Mouse (Mus musculus) monocyte, adult 2 months (primary cell): ENCODE data around the gene Kmt5a.
"Not testable (repeated sequence)": the region's sequence is repeated elsewhere in the genome, so short reads cannot be mapped to it uniquely, and the experiment has no call there.

Source experiments
- DNase-seq, 2 experiments: peaks; one replicate each; pipeline ENCODE4 v3.0.0; 2022; ENCODE audit warnings: low spot score in 2 of 2, low read depth in 1 of 2

Kmt5a gene

GRCm38 (mm10) chr5:124482436-124482965 is 42.8 kb downstream of the Kmt5a start:
- DNase-seq: no peak

GRCm38 (mm10) chr5:124482966-124483654 is 43.4 kb downstream of the Kmt5a start, which contains the start of gene Snrnp35:
TSS of gene Snrnp35 (plus strand) at chr5:124483134.
- peak; percentile 55 to 85 for DNase-seq

GRCm38 (mm10) chr5:124483655-124484396 is 44.1 kb downstream of the Kmt5a start:
- no peak for DNase-seq

- no peak for DNase-seq
These were observed 45.9 kb downstream of the Kmt5a start for GRCm38 (mm10) chr5:124485654-124486053.

GRCm38 (mm10) chr5:124488885-124489284 is 49.2 kb downstream of the Kmt5a start:
- no peak for DNase-seq

GRCm38 (mm10) chr5:124491732-124492131 is 52.0 kb downstream of the Kmt5a start:
- DNase-seq: no peak

- peak in 1 of 2 experiments; percentile 61 for DNase-seq
These were observed 52.9 kb downstream of the Kmt5a start for GRCm38 (mm10) chr5:124492618-124493017.

GRCm38 (mm10) chr5:124493455-124493854 is 53.7 kb downstream of the Kmt5a start:
- DNase-seq: no peak

- no peak for DNase-seq
These were observed 55.8 kb downstream of the Kmt5a start for GRCm38 (mm10) chr5:124495547-124495946.

- DNase-seq: no peak
These were observed 57.1 kb downstream of the Kmt5a start for GRCm38 (mm10) chr5:124496614-124497514.

- no peak for DNase-seq
These were observed 58.6 kb downstream of the Kmt5a start for GRCm38 (mm10) chr5:124498221-124498876.

GRCm38 (mm10) chr5:124499001-124499400 is 59.3 kb downstream of the Kmt5a start:
- no peak for DNase-seq

GRCm38 (mm10) chr5:124500037-124500436 is 60.3 kb downstream of the Kmt5a start:
- not testable (repeated sequence) for DNase-seq

- no peak for DNase-seq
These were observed 60.8 kb downstream of the Kmt5a start for GRCm38 (mm10) chr5:124500573-124500972.

- no peak for DNase-seq
These were observed 61.8 kb downstream of the Kmt5a start for GRCm38 (mm10) chr5:124501541-124501940.

- no peak for DNase-seq
These were observed 64.0 kb downstream of the Kmt5a start for GRCm38 (mm10) chr5:124503742-124504141.

- DNase-seq: no peak
These were observed 65.5 kb downstream of the Kmt5a start for GRCm38 (mm10) chr5:124505235-124505634.

GRCm38 (mm10) chr5:124506731-124507359 is 67.1 kb downstream of the Kmt5a start:
- DNase-seq: no peak

GRCm38 (mm10) chr5:124509200-124509599 is 69.5 kb downstream of the Kmt5a start:
- no peak for DNase-seq

- no peak for DNase-seq
These were observed 70.1 kb downstream of the Kmt5a start for GRCm38 (mm10) chr5:124509742-124510237.
